Mouse (Mus musculus): ENCODE measurements at regions not wholly inside any gene's neighbourhood (a gene's known extent, or its start where the extent isn't known, plus 50 kb on each side); places are given as distances from the start of the nearest gene placed in this dataset.

DNA sequence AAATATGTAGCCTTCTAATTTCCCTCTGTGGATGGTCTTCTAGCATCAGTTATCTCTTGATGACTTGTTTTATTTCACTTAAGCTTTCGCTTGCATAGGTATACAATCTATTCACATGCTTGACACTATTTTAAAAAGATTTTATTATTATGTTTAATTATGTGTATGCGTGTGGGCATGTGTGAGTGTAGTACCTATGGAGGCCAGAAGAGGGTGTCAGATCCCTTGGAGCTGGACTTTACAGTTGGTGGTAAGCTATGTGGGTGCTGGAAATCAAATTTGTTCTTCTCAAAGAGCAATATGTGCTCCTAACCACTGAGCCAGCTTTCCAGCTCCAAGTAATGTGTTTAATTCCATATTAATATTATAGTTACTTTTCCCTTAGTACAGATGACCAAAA, 372.6 kb upstream of the Camk1g start:
- ChIA-PET POLR2A (no interaction called here), CTCF (interaction anchor here (0.6 to 1.4 kb wide), 6 partner anchors 49 to 979 kb away, joined by 3 to 7 read pairs (median 3); no protein-coding TSS in a partner anchor)

DNA sequence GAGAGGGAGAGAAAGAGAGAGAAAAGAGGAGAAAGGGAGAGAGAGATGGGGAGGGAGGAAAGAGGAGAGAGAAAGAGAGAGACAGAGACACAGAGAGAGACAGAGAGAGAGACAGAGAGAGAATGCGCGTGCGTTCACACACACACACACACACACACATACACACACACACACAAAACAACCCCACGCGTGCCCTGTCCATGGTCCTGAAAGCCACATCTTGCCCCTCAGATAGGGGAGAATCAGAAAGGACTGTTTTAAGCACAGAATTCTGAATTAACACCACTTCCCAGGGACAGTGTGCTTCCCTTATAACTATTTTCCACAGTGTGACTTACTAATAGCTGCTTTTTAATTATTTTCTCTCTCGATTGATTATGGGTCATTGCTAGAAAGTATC, 368.7 kb upstream of the Camk1g start:
- ChIA-PET CTCF (interaction anchor here in 1 of 4 experiments (0.6 kb wide), 1 partner anchor 81 kb away, joined by 3 read pairs; no protein-coding TSS in a partner anchor), POLR2A (no interaction called here)

DNA sequence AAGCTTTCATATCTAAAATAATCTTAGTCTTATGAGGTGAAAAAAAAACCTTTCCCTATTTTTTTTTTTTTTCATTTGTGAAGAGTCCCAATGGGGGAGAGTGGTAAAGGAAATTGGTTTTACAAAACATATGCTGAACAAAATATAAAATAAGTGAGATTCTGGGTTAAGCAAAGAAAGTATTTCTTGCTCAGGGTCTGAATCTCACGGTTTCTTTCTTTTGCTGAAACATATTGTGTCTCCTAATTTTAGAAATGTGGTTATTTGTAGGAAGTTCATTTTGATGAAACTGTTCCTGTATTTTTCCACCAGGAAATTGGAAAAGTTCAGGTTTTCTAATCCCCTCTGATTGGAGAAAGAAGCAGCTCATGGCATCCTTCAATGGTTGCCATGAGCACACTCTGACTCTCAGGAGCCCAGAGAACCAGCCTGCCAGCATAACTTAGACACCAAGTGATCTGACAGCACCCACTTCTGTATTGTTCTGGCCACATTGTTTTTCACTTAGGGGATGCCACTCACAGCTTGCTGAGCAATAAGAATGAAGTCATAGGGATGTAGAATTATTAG, 365.9 kb upstream of the Camk1g start:
- ChIA-PET CTCF (no interaction called here), POLR2A (no interaction called here)

DNA sequence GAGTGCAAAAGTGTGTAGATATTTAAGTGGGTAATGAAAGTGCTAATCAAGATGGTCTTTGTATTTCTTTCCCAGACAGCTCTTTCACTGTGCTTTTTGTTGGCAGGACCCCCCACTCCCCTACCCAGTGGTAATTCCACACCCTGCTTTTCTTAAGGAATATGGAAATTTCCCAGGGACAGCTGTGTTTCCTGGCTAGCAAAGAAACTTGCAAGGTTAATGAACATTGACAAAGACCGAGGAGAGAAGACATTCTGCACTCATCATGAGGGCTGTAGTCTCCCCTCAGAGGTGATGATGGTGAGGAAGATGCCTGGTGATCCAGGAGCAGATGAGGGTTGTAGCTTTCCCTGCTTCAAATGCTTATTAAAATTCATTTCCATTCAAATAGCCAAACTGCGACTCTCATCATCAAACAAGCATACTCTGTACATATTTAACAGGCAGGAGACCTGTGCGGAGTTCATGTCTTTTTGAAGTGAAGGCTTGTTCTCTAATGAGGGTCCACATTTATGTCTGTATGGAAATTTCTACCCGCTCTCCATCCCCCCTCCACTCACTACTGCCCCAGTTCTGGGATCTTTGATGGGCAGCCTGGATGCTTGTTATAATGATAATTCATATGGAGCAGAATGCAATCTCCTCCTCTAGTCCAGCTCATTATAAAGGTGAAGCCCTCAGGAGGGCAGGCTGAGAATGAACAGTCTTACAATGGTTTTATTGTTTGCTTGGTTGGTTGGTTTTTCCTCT, 364.1 kb upstream of the Camk1g start:
- ChIA-PET POLR2A (no interaction called here), CTCF (interaction anchor here in 1 of 4 experiments (0.8 kb wide), 1 partner anchor 1466 kb away, joined by 3 read pairs; no protein-coding TSS in a partner anchor)

DNA sequence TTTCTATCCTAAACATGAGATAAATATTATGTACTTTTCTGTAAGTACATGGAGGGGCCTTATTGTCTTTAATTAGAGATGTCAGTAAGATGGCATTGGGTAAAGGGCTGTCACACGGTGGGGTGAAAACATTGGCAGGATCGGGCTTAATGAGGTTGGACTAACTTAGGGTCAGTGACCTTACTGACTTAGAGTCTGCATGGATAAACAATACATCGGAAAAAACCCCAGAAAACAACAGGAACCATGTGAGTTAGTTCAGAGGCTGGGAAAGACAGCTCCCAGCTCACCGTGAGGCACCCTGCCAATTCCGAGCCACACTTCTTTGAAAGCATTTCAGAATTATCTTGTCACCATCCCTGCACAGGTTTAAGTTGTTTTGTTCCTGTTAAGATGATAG, 363.3 kb upstream of the Camk1g start:
- ChIA-PET POLR2A (no interaction called here), CTCF (interaction anchor here in 1 of 4 experiments (0.8 kb wide), 1 partner anchor 1465 kb away, joined by 3 read pairs; no protein-coding TSS in a partner anchor)

DNA sequence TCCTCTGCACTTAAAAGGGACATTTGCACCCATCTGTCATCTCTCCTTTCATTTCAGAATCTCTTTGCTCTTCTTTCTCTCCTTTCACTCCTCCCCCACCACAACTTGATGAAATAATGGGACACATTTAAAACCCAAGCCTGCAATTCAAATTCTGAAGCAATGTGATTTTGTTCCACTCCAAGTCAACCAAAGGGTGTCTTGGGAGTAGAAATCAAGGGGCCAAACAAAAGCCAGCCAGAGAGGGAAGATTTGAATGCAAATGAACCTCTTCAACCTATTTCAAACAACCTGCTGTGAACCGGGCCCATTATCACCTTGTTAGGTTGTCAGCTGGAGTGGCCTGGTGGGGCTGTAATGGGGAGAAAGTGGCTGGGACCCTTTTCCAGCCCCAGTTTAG, 362.0 kb upstream of the Camk1g start:
- CTCF ChIA-PET, result no interaction called here
- POLR2A ChIA-PET, result no interaction called here

DNA sequence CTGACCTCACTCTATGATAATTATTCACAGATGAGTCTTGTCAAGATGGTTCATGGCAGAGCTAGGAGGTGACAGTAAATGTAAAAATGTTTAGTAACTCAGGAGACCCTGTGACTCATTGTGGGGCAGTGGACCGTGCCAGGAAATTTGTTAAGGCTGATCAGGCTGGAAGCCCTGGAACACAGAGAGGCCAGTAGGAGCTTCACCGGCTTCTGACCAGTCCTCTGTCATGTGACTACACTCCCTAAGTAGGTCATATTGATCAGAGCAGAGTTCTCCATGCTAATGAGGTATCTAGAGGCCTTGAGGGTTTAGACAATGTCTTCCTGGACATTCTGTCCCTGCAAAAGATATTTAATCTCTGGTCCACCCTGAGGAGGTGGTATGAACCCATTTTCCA, 351.8 kb upstream of the Camk1g start:
- ChIA-PET CTCF (interaction anchor here in 1 of 4 experiments (0.6 kb wide), 1 partner anchor 936 kb away, joined by 3 read pairs; no protein-coding TSS in a partner anchor), POLR2A (no interaction called here)

DNA sequence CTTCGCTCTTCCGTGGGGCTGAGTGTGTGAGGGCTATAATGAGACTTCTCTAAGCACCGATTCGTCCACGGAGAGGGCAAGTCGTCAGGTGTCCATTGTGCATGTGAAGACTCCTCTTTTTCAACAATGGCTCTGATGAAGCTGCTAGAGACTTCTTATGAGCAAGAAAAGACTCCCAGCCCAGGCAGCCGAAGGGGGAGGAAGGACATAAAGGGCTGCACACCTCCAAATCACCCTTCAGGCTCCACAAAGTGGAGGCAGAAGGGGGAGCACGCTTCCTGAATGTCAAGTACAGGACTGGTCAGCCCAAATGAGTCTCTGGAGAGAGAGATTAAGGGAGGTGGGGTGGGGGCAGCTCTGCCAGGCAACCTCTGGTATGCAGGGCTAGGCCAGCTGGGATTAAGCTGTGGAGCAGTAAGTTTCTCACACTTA, 350.3 kb upstream of the Camk1g start:
- ChIA-PET POLR2A (interaction anchor here in 1 of 4 experiments (0.6 kb wide), 1 partner anchor 1382 kb away, joined by 3 read pairs; no protein-coding TSS in a partner anchor), CTCF (interaction anchor here in 1 of 4 experiments (0.7 kb wide), 1 partner anchor 409 kb away, joined by 3 read pairs; no protein-coding TSS in a partner anchor)

DNA sequence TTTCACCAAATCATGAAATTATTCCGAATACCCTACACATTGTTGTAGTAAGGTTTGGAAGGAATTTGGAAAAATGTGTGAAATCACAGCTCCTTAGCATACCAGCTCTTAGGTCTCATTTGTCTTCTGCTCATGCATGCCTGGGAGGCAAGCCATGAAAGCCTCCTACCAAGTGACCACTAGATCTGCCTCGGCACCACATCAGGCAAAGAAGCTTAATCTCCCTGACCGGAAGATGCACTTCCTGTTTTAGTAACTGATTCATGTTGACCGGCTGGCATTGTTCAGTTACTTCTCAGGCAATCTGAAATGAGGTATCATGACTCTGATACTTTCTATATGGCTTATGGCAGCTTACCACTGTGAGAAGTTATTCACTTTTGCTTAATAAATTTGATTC, 345.2 kb upstream of the Camk1g start:
- CTCF ChIA-PET, result interaction anchor here in 1 of 4 experiments (0.6 kb wide), 1 partner anchor 1065 kb away, joined by 4 read pairs; no protein-coding TSS in a partner anchor
- POLR2A ChIA-PET, result no interaction called here

DNA sequence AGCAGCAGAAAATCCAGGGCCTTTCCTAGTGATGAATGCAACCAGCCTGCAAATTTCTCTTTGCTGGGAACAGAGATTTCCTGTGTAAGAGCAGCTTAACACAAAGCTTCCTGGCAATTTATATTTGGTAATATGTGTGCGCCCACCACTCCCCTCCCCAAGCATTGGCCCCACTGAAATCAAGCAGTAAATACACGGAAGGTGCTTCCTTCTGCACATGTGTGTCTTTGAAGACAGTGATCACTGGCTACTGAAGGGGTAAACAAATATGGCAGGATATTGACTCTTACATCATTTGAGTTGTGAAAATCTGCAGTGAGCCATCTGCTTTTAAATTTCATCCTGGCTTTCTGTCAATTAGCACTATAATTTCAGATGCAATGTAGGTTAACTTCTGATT, 344.5 kb upstream of the Camk1g start:
- CTCF ChIA-PET, result no interaction called here

DNA sequence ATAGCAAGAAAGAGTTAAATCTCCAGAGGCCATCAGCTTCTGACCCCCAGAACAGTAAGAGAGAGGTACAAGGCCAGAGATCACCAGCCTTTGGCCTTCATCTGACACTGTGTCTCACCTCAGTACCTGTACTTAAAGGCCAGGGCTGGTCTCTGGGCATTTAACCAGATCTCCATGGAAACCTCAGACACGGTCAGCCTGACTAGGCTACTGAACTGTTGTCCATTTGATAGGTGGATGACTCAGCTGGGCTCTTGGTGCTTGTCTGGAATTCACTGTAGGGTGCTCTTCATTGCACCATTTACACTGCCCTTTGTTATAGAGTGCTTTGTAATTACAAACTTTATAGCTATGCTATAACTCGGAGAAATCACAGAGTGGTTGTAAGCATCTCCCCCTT, 335.1 kb upstream of the Camk1g start:
- POLR2A ChIA-PET, result interaction anchor here in 1 of 4 experiments (0.6 kb wide), 1 partner anchor 279 kb away, joined by 3 read pairs; no protein-coding TSS in a partner anchor
- CTCF ChIA-PET, result interaction anchor here in 1 of 4 experiments (0.6 kb wide), 1 partner anchor 17 kb away, joined by 3 read pairs; no protein-coding TSS in a partner anchor

More for the DNA sequence above, 344.5 kb upstream of the Camk1g start:
- POLR2A ChIA-PET, result no interaction called here

DNA sequence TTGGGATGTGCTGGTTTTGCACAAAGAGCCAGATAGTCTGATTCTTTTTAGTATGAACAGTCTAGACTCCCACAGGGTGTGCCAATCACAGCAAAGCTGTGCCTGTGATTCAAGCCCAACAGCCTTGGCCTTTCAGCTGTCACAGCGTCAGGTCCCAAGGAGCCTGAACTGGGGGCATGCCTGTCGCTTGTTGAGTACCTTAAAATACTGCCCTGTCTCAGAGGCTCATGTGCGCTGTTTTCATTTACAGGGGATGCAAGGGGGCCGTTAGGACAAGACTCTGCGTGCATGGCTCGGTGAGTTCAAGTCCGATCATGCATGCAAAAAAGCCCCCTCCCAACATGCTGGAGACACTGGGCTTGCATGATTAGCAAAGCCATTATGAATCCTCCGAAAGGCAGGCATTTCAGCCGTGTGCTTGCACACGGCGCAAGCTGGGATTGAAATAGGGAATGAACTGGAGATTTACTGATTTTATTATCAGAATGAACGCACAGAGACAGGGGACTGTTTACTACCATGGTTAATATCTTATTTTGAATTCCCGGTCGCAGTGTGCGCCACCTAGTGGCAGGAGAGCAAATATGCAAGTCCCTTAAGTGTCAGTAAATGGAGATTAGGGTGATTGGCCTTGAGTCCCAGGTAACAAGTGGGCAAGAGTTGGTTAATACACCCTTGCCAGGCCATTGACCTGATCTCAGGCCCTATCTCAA, 332.8 kb upstream of the Camk1g start:
- ChIA-PET POLR2A (interaction anchor here in 1 of 4 experiments (1.4 kb wide), 1 partner anchor 123 kb away, joined by 3 read pairs; no protein-coding TSS in a partner anchor), CTCF (interaction anchor here in 2 of 4 experiments (0.9 to 1.4 kb wide), 2 partner anchors 253 to 679 kb away, joined by 3 read pairs; no protein-coding TSS in a partner anchor)

DNA sequence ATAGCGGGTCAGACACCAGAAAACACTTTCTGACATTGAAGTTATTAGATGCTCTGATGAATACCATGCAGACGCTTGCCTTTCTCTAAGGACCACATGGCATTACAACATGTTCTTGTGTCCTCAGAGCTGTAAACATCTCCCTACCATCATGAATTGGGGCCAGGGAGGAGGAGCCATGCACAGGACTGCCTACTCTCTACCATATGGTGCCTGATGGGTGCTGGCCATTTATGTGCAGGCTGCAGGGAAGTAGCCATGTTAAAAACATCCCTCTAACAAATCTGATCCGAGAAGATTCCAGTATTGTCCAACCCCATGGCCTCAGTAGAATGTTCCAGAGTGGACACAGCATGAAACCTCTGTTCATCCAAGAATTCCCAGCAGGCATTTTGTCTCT, 330.1 kb upstream of the Camk1g start:
- POLR2A ChIA-PET, result no interaction called here

DNA sequence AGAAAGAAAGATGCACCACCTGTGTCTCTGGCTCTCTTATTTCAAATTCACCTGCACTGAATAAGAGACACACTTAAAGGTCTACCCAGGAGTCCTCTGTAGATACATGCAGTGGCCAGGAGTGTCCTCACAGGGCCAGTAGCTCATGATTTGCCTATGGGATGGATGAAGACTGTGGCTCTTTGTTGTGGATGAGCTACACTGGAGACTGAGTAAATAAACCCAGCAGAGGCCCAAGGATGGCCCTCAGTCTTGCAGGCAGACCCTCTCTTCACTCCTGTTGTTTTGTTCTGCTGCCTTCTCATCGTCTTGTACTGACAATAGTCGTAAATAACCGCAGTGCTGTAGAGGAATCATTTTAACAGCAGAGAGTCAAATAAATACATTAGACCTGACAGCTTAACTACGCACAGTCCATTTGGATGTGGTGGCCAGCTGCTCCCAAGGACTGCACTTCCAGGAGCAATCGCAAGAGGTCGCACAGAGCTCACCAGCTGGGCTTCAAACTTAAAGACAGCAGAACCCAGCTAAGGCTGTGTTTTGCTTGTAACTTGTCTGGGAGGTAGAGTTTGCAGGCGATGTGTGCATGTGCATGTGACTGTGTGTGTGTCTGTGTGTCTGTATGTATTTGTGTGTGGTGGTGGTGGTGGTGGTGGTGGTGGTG, 328.6 kb upstream of the Camk1g start:
- CTCF ChIA-PET, result interaction anchor here (0.6 to 1.8 kb wide), 25 partner anchors 10 to 1734 kb away, joined by 3 to 7 read pairs (median 3); no protein-coding TSS in a partner anchor
- POLR2A ChIA-PET, result no interaction called here

More for the DNA sequence above, 330.1 kb upstream of the Camk1g start:
- CTCF ChIA-PET, result interaction anchor here in 1 of 4 experiments (1.8 kb wide), 1 partner anchor 27 kb away, joined by 5 read pairs; no protein-coding TSS in a partner anchor

DNA sequence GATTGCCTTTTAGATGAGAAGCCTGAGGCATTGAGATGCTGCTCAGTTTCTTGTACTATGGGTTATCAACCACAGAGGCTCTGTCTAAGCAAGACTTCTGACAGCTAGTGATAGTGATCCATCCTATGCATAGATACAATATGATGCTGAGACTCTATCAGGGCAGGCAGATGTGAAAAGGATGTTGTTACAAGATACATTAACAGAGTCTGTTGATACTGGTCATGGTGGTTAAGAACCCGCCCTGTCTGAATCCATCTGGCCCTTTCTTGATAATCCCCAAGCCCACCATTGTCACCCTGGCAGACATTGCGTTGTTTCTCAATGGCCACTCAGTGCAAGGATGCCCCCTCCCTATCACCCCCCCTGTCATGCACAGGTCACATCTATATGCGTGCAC, 327.8 kb upstream of the Camk1g start:
- ChIA-PET POLR2A (no interaction called here), CTCF (no interaction called here)

DNA sequence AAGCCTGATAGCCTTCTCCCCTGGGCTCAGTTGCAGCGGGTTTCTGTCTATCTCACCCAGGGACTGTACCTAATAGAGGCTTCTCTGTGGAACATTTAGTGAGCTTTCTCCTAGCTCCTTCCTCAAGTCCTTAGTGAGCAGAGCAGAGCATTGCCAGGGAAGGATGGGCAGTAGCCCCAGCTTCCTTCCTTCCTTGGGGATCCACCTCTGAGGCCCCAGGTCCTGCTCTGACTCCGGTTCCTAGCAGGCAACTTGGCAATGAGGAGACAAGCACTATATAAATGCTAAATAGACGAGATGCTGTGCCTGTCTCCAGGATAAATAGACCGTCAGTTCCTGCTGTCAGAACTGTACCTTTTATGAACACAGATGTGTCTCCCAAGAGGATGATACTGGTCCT, 326.9 kb upstream of the Camk1g start:
- POLR2A ChIA-PET, result no interaction called here
- CTCF ChIA-PET, result no interaction called here

DNA sequence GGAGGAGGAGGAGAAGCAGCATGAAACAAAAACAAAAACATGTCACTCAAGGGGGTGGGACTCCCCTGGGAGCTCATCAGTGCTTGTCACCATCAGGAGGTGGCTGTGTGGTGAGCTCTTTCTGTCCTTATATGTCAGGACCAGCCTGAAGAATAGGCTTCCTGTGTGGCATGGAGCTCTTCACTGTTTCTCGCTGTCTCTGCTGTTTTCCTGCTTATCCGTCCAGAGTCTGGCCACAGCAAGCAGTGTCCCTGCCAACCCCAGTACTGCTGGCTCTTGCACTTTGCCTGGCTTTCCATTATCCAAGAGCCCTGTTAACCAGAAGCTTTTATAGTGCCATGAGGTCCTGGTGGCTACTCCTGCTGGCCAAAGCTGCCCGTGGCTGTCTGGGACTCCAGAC, 322.9 kb upstream of the Camk1g start:
- ChIA-PET POLR2A (interaction anchor here in 1 of 4 experiments (1.4 kb wide), 1 partner anchor 15 kb away, joined by 3 read pairs; no protein-coding TSS in a partner anchor), CTCF (interaction anchor here in 2 of 4 experiments (0.7 to 1.0 kb wide), 2 partner anchors 310 to 1170 kb away, joined by 3 read pairs; no protein-coding TSS in a partner anchor)

DNA sequence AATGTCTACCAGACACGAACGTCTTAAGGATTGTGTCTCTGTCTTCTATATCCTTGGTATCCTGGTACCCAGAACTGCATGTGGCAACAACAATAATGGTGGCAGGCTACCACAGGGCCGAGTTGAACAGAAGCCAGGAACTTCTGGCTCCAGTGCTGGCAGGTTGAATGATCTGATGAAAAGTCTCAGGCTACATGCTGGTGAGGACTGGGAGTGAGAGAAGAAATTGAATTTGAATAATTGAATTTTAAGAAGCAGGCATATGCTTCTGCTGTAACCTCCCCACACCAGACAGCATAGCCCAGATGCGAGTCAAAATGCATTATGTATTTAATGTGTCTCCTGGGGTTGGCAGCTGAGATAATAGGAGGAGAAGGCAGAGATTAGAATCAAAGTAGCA, 319.5 kb upstream of the Camk1g start:
- POLR2A ChIA-PET, result no interaction called here
- CTCF ChIA-PET, result interaction anchor here in 2 of 4 experiments (0.5 to 1.1 kb wide), 2 partner anchors 9 to 905 kb away, joined by 4 read pairs; no protein-coding TSS in a partner anchor

DNA sequence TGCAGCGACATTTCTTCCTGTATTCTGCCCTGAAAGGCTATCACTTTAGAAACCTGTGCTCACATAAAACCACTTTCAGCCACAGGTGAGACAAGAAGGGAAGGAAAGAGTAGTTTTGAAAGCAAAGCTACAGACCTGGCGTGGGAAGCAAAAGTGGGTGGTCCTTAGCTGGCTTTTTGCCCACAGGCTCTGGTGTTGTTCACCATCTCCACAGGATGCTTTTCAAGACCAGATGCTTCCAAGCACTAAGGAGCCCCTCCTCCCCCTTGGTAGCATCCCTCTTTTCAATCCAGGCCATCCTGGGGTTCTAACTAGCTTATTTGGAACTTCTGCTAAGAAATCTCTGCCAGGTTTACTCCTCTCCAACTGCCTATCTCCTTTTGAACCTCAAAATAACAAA, 312.8 kb upstream of the Camk1g start:
- ChIA-PET CTCF (no interaction called here), POLR2A (no interaction called here)

Data from embryonic stem cell, embryonic (primary cell).